Mouse (Mus musculus) mouse trophoblast stem cell (cell line): ENCODE data around the gene Eml6.
"Not testable (repeated sequence)": the region's sequence is repeated elsewhere in the genome, so short reads cannot be mapped to it uniquely, and the experiment has no call there.

Experiments
- in situ Hi-C, 2 experiments: fragments of 300-500 bp; cut with MseI, MboI; formaldehyde crosslinking; loops; 2 replicates in 1 of 2; 3 replicates in 1 of 2; pipeline ENCODE4 v1.15.1; 2025

The Eml6 gene

GRCm38 (mm10) chr11:30025835-30026472, at the start of gene Eml6:
Eml6 (minus strand) TSS chr11:30026033.
- in situ Hi-C loops, result no loop called here

GRCm38 (mm10) chr11:30057299-30057698, 31.5 kb upstream of the Eml6 start:
- in situ Hi-C loops, result no loop called here

GRCm38 (mm10) chr11:30025144-30025543, 689 bp downstream of the Eml6 start:
- in situ Hi-C loops, result no loop called here

GRCm38 (mm10) chr11:30024261-30025071, 1.4 kb downstream of the Eml6 start:
- in situ Hi-C loops, result no loop called here

- in situ Hi-C loops, result no loop called here
These were observed 39.6 kb downstream of the Eml6 start for GRCm38 (mm10) chr11:29986257-29986656.

- in situ Hi-C loops, result no loop called here
These were observed 57.0 kb downstream of the Eml6 start for GRCm38 (mm10) chr11:29968874-29969273.

GRCm38 (mm10) chr11:29959366-29959765, 66.5 kb downstream of the Eml6 start:
- in situ Hi-C loops, result no loop called here

GRCm38 (mm10) chr11:29944661-29945060, 81.2 kb downstream of the Eml6 start:
- in situ Hi-C loops, result no loop called here

- in situ Hi-C loops, result no loop called here
These were observed 101.5 kb downstream of the Eml6 start for GRCm38 (mm10) chr11:29924332-29924731.

- in situ Hi-C loops, result no loop called here
These were observed 102.0 kb downstream of the Eml6 start for GRCm38 (mm10) chr11:29923851-29924250.

- in situ Hi-C loops, result no loop called here
These were observed 112.7 kb downstream of the Eml6 start for GRCm38 (mm10) chr11:29913180-29913579.

GRCm38 (mm10) chr11:29909330-29909729, 116.5 kb downstream of the Eml6 start:
- in situ Hi-C loops, result no loop called here

GRCm38 (mm10) chr11:29885160-29885559, 140.7 kb downstream of the Eml6 start:
- in situ Hi-C loops, result loop anchor here (10.0 kb wide), 2 partner anchors 150 to 160 kb away; no protein-coding TSS in a partner anchor

GRCm38 (mm10) chr11:29884355-29884754, 141.5 kb downstream of the Eml6 start:
- in situ Hi-C loops, result loop anchor here (10.0 kb wide), 2 partner anchors 150 to 160 kb away; no protein-coding TSS in a partner anchor

GRCm38 (mm10) chr11:29883024-29883423, 142.8 kb downstream of the Eml6 start:
- in situ Hi-C loops, result loop anchor here (10.0 kb wide), 2 partner anchors 148 to 158 kb away; no protein-coding TSS in a partner anchor

- in situ Hi-C loops, result loop anchor here (10.0 kb wide), 2 partner anchors 145 to 155 kb away; no protein-coding TSS in a partner anchor
These were observed 146.2 kb downstream of the Eml6 start for GRCm38 (mm10) chr11:29879641-29880040.

GRCm38 (mm10) chr11:29877981-29878380, 147.9 kb downstream of the Eml6 start:
- in situ Hi-C loops, result no loop called here

GRCm38 (mm10) chr11:29877280-29877679, 148.6 kb downstream of the Eml6 start:
- in situ Hi-C loops, result no loop called here

- in situ Hi-C loops, result not testable (repeated sequence)
These were observed 151.1 kb downstream of the Eml6 start for GRCm38 (mm10) chr11:29874781-29875180.

GRCm38 (mm10) chr11:29870174-29870573, 155.7 kb downstream of the Eml6 start:
- in situ Hi-C loops, result no loop called here

- in situ Hi-C loops, result no loop called here
These were observed 161.6 kb downstream of the Eml6 start for GRCm38 (mm10) chr11:29864269-29864668.

- in situ Hi-C loops, result no loop called here
These were observed 164.0 kb downstream of the Eml6 start for GRCm38 (mm10) chr11:29861750-29862397.
